Mouse (Mus musculus): ENCODE data around the gene Aldh1a7.
"Not testable (repeated sequence)": the region's sequence is repeated elsewhere in the genome, so short reads cannot be mapped to it uniquely, and the experiment has no call there.

Gene Aldh1a7

DNA sequence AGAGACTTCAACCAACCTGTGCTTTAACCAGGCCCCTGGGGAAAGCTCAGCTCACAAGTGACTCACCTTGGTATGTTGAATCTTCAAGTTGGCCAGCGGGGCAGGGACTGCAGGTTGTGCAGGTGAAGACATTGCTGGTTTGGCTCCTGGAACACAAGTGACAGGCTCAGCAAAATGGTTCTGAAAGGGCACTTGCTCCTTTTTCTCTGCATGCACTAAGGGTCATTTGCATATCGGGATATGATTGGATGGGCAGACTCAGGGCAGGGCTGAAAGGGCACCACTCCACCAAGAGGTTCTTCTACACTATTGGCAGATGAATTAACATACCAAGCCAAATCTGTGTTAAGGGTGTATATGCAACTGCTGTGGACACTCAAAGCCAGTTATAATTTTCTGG, at the start of gene Aldh1a7:
Gene Aldh1a7 (minus strand): TSS at position 182 of the 400 bp plus-strand sequence.
- DNase-seq (ENCODE audit: low read depth, low spot score), result no peak

DNA sequence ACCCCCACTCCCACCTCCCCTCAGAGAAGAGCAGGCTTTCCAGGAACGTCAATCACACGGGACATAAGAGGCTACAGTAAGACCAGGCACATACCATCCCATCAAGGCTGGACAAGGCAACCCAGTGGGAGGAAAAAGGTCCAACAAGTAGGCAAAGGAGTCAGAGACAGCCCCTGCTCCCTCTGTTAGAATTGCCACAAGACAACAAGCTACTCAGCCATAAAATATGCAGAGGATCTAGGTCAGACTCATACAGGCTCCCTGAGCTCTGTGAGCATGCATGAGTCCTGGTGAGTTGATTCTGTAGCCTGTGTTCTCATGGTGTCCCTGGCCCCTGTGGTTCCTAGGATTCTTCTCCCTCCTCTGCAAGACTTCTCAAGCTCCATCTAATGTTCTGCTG, 48.3 kb upstream of the Aldh1a7 start:
- no peak for DNase-seq (ENCODE audit: low read depth, low spot score)

- DNase-seq (ENCODE audit: low read depth, low spot score), result no peak
Measured at GRCm38 (mm10) chr19:20773941-20774340, 46.6 kb upstream of the Aldh1a7 start.

DNA sequence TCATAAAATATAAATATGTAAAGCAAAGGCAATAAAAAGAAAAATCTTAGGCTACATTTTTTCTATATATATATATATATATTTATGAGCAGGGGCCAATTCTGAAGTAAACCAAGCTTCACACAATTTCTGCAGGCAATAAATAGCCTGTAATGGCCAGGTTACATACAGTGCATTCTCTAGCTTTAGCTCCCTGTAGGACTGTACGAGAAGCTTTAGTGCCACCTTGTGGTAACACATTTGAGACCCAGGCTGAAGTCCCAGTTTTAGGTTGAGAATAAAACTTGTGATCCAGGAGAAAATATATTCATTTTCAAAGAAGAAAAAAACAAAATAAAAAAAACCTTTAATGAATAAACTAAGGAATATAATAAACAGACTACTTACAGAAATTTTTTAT, 36.9 kb upstream of the Aldh1a7 start:
- DNase-seq (ENCODE audit: low read depth, low spot score), result peak; percentile 11

DNA sequence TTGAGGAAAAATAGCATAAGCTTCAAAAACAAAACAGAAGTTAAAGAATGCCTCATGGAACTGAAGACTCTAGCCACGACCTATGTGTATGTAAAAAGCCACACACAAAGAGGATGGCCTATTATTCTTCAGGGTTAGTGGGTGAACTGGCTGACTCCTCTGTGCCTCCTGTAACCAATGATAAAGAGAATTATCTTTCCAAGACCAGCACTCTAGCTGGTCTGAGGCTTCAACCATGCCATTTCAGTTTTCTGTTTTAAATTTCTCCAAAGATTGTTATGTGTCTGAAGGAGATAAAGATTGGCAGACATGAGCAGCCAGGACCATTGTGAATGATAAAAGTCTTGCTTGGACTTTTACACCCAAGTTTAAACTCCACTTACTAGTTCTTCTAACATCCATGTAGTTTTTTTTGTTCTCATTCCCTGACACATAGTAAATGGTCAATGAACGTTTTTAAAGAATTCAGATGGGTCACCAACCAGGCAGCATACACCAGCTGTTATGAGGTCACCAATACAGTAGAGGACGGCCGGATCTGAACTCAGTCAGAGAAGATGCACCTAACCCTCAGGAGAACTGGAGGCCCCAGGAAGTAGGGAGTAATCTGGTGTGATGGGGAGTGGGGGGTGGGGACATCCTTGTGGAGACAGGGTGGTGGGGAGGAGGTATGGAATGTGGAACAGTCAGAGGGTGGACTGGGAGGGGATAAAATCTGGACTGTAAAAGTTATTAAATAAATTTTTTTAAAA, 34.5 kb upstream of the Aldh1a7 start:
- no peak for DNase-seq (ENCODE audit: low read depth, low spot score)

GRCm38 (mm10) chr19:20761119-20761518, 33.8 kb upstream of the Aldh1a7 start:
- no peak for DNase-seq (ENCODE audit: low read depth, low spot score)

DNA sequence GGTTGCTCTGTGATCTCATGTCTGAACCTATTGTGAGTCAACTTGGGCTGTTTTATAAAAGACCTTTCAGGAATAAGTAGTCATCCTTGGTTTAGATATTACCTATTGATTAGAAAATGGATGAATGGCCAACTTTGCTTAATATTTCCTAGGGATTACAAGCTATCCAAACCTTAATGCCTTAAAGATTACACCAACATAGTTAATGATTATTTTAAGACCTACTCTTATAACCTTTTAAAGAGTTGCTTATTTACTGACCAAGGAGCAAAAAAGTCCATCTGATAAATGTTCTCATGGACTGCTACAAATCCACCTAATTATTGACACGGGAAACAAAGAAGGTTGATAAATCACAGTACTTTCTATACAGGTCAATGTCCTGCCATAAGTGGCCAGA, 17.3 kb upstream of the Aldh1a7 start:
- no peak for DNase-seq (ENCODE audit: low read depth, low spot score)

DNA sequence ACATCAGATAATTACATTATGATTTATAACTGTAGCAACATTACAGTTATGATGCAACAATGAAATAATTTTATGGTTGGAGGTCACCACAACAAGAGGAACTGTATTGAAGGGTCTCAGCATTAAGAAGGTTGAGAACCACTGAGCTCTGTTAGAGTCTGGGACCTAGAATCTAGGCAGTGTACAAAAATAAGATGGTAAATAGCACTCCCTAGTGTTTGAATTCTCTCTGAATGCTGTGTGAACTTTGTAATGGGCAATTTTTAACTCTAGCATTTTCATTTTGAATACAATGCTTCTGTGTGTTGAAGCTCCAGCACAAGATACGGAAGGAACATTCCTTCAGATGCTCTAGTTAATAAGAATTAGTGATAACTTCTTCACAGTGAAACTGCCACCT, 916 bp upstream of the Aldh1a7 start:
- DNase-seq (ENCODE audit: low read depth, low spot score), result no peak

DNA sequence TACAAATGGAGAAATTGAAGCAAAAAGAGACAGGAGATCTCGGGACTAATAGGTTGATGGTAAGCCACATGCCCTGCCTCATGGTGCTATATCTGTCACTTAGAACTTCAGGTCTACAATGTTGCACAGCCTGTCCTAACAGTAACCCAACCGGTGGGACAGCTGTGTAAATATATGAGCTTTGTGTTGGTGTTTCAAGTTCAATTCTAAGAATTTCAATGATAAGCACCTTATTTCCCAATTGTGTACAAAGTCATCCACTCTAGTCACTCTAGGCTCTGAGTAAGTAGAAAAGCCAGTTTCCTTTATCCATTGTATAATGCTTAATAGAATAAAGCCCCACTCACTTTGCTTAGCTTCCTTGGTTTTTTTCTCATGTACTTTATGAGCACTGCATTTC, 4.4 kb downstream of the Aldh1a7 start:
- DNase-seq (ENCODE audit: low read depth, low spot score), result no peak

GRCm38 (mm10) chr19:20720298-20720697, 7.1 kb downstream of the Aldh1a7 start:
- no peak for DNase-seq (ENCODE audit: low read depth, low spot score)

- no peak for DNase-seq (ENCODE audit: low read depth, low spot score)
Measured at GRCm38 (mm10) chr19:20715617-20716016, 11.7 kb downstream of the Aldh1a7 start.

GRCm38 (mm10) chr19:20715093-20715492, 12.3 kb downstream of the Aldh1a7 start:
- no peak for DNase-seq (ENCODE audit: low read depth, low spot score)

GRCm38 (mm10) chr19:20714543-20714942, 12.8 kb downstream of the Aldh1a7 start:
- DNase-seq (ENCODE audit: low read depth, low spot score), result no peak

DNA sequence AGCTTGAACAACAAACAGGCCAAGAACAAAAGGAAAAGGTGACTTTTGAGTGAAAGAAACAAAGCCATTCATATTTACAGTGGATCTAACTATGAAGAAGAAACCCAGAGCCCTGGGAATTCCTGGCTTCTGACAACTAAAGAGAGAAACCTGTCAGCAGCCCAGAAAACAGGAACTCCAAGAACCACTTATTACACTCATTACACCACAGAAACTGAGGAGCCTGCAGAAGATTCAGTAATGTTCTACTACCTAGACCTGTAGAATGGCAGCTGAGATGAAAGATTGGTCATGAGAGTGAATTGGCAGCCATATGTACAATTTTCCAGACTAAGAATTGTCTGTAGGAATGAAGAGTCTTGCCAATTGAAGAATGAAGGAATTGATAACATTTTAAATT, 20.2 kb downstream of the Aldh1a7 start:
- DNase-seq (ENCODE audit: low read depth, low spot score), result no peak

DNA sequence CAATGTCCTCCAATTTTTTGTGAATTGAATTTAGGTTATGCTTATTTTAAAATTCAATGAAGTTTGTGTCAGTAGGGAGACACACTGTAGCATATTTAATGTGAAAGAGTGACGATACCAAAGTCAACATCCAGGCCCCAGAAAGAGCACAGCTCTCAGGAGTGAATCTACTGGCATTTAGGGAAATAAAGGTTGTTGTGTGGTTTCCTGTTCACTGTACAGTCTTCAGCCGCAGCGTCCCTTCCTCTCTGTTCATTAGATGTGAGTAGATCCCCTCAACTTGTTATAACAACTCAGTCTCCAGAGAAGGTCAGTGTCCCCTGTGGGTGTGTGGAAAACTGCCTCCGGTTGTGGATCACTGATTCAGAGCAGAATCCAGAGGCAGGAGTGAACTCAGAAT, 20.6 kb downstream of the Aldh1a7 start:
- DNase-seq (ENCODE audit: low read depth, low spot score), result no peak

DNA sequence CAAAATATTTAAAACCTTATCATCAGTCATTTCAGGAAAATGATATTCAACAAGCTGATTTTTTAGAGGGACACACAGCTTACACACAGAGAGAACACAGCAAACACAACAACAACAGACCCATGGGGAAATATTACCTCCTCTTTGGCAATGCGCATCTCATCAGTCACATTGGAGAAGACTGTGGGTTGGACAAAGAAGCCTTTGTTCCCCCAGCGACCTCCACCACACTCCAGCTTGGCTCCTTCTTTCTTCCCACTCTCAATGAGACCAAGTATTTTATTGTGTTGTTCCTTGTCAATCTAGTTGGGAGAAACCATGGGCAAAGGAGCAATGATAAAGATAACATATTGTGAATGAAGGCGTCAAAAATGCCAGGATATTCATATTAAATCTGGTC, 25.3 kb downstream of the Aldh1a7 start:
- peak; percentile 8 for DNase-seq (ENCODE audit: low read depth, low spot score)

DNA sequence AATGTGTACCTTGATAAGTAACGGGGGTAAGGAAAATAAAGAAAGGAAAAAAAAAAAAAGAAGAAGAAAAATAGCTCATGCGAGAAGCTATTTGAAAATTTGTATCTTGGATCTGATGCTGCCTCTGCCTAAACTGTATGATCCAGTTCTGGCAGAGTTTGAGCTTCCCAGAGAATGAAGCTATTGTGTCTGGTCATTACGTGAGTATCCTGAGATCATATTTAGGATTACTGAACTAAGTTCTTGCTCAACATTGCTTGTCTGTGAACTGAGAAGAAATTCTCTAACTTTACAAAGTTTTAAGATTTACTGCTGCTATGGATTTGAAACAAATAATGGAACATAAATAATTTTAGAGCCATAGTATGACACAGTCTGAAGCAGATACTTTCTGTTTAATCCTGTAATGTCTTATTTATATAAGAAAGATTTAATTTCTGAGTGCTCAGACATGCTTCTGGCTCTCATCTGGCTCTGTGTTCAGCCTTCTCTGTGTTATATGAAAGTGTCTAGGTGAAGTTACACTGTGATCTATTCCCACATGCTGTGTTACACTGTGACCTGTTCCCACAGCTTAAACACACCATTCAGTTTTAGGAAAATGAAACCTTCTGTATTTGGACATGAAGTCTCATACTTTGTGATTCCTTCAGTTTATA, 49.5 kb downstream of the Aldh1a7 start:
- no peak for DNase-seq (ENCODE audit: low read depth, low spot score)

DNA sequence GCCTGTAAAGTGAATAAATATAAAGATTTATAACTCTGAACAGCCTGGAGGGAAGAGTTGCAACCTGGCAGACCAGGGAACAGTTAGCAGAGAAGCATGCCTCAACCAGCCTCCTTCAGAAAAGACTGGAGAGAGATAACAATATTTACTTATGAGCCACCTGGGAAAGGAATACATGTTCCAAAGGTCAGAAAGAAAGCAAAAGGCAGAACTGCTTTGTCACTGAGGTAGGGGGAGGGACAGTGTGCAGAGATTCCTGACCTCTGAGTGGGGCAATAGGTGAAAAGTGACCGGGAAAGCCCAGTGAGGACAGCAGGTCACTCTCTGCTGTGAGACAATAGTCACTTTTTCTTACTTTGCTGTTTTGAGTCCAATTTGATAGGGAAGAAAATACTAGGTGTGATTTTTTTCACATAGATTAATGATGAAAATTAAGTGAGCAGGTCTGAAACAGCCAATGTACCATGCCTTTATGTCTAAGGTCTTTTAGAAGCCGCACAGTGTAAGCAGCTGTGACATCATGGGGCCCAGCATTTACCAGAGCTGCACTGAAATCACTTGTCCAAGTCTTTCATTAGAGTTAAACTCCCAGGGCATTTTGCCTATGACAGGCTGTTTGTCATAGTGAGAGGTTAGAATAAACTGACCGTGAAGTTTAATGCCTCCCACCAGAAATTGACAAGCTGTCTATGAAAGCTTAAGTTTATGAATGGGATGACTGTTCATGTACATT, 73.1 kb downstream of the Aldh1a7 start:
- no peak for DNase-seq (ENCODE audit: low read depth, low spot score)

DNA sequence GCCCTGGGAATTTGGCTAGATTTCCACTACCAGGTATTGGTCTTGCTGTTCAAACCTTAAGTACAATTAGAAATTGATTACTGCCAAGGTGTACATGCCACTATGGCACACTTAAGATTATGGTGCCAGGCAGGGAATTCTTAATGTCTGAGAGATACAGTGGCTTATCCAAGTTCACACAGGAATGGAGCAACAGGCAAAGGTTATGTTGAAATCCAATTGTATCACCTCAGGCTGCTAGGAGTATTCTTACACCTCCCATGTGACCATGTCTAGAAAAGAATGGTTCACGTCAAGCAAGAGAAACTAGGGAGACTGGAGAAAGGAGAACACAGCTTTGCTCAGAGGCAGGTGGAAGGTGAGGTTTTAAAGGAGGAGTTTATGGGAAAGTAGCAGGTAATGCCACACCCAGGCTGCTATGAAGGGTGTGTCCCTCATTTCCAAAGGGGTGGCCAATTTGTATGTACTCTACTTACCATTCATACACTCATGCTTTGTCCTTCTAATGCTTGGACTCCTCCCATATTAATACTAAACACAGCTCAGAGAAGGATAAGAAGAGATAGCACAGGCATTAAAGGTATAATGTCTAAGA, 74.2 kb downstream of the Aldh1a7 start:
- DNase-seq (ENCODE audit: low read depth, low spot score), result no peak

DNA sequence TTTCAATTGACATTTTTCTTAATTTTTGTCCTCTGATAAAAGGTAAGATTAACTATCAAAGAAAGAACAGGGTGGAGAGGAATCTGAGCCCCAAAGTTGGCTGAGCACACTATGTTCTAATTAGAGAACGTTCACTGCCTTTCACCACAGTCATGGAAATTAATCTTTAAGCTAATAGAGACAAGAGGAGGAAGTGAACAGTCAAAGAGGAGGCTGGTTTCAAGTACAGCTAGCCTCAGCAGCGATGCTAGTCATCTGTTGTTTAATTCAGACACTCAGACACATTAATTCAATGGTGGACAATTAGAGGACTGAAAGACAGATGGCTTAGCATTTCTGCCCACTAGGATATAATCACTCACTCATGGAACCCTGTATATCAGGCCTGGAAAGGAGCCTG, 77.4 kb downstream of the Aldh1a7 start:
- DNase-seq (ENCODE audit: low read depth, low spot score), result no peak

DNA sequence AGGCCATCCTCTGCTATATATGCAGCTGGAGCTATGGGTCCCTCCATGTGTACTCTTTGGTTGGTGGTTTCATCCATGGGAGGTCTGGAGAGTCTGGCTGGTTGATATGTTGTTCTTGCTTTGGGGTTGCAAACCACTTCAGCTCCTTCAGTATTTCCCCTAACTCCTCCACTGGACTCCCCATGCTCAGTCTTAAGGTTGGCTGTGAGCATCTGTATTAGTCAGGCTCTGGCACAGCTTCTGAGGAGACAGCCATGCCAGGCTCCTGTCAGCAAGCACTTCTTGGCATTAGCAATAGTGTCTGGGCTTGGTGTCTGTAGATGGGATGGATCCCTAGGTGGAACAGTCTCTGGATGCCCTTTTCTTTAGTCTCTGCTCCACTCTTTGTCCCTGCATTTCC, 79.9 kb downstream of the Aldh1a7 start:
- DNase-seq (ENCODE audit: low read depth, low spot score), result not testable (repeated sequence)

GRCm38 (mm10) chr19:20644346-20644745, 83.0 kb downstream of the Aldh1a7 start:
- DNase-seq (ENCODE audit: low read depth, low spot score), result no peak
